ENCODE assay signal across 16 mouse cellular contexts in genomic region chr16:23376189-23376588, GRCm38 (mm10). TPM values are rescaled to one million over a fixed set of nuclear protein-coding genes. Genes with fewer than 3 reads are reported as not detected.
A peak's percentile ranks its signal among the peaks of the same experiment; 100 is the strongest.
DNase-seq lines count a peak whose midpoint lies in the region; TF ChIP-seq lines count a peak whose summit lies in the region.
"Had no signal": no experiment of that assay in that cellular context is flagged by ENCODE, and none has a peak within 500 bp of the region (broad histone marks: within the 10 kb centered on the region; RNA-seq: fewer than 3 reads in every experiment).

No protein-coding gene starts in this region.

- H3K4me1 ChIP-seq in heart, embryonic 10.5 days = no peaks in the 10 kb centered on the region
- H3K4me1 ChIP-seq: liver, embryonic 15.5 days; midbrain, embryonic 12.5 days; stomach, embryonic 15.5 days had no signal

- H3K4me3 ChIP-seq in heart, embryonic 10.5 days = no peak overlapping the region
- H3K4me3 ChIP-seq: liver, embryonic 15.5 days; midbrain, embryonic 12.5 days; stomach, embryonic 15.5 days had no signal

- 0 out of 2 replicates have a peak, but pooled peaks cover 5% of the 10 kb centered on the region for H3K27me3 ChIP-seq in heart, embryonic 10.5 days (ENCODE audit: insufficient read depth, poor library complexity, severe bottlenecking)
- H3K27me3 ChIP-seq: liver, embryonic 15.5 days; midbrain, embryonic 12.5 days; stomach, embryonic 15.5 days had no signal

- H3K9me3 ChIP-seq in heart, embryonic 10.5 days = no peaks in the 10 kb centered on the region
- H3K9me3 ChIP-seq: liver, embryonic 15.5 days; midbrain, embryonic 12.5 days; stomach, embryonic 15.5 days had no signal

- no peak for TF ChIP-seq CTCF in brain, embryonic 14.5 days (IDR thresholded peaks at IDR 0.05; ENCODE audit: borderline replicate concordance, extremely low read depth, insufficient read depth, insufficient read length)

- H3K27ac ChIP-seq in heart, embryonic 10.5 days = no peak overlapping the region
- H3K27ac ChIP-seq: hindbrain, embryonic 14.5 days; liver, embryonic 15.5 days; midbrain, embryonic 12.5 days; stomach, embryonic 15.5 days had no signal

- 45% methylated on average over 10 of the region's 10 CpGs for WGBS in heart, embryonic 10.5 days

- no peak for TF ChIP-seq POLR2A in brain, embryonic 14.5 days (IDR thresholded peaks at IDR 0.05; ENCODE audit: borderline replicate concordance, extremely low read depth, insufficient read depth, insufficient read length, poor library complexity, severe bottlenecking)

- no peaks in the 10 kb centered on the region for H3K36me3 ChIP-seq in heart, embryonic 10.5 days
- H3K36me3 ChIP-seq: liver, embryonic 15.5 days; midbrain, embryonic 12.5 days; stomach, embryonic 15.5 days had no signal

- DNase-seq in heart, adult 18-20 months = peak; percentile 21 to 42
- no peak for DNase-seq in heart, embryonic 10.5 days (ENCODE audit: low spot score)
- DNase-seq in layer of hippocampus, adult 9-10 months (ENCODE audit: low spot score) = peak; percentile 26
- no peak for DNase-seq in layer of hippocampus, adult 8-10 months (ENCODE audit: low spot score in 2 of 2)
- DNase-seq in NIH3T3 (ENCODE audit: low read depth) = peak; percentile 66
- peak; percentile 8 for DNase-seq in brain, embryonic 14.5 days (ENCODE audit: low read depth)
- DNase-seq in left cerebral cortex, adult 18-20 months (ENCODE audit: low spot score in 2 of 2) = no peak
- DNase-seq: cerebellum, adult 18-20 months; right cerebral cortex, postnatal 4 days; thymus, postnatal 36 days had no signal

RNA-seq across cellular contexts. Expression of gene Rtp1, which starts 52.7 kb away (rescaled TPM):
- not detected for total RNA-seq in heart, adult 18-20 months (2021)
- not detected in 2 replicates for polyA plus RNA-seq in heart, embryonic 10.5 days (2016; fragmentation: Nextera tagmentation; extraction: Ambion mirVana)
- total RNA-seq in layer of hippocampus, adult 8-10 months (2022) = under 1 TPM; 0.27 to 0.57 (median 0.41) TPM
- polyA plus RNA-seq in brain, embryonic 14.5 days (2012; rRNA removed) = 0.10 TPM in 2 replicates
- under 1 TPM; 0.49 to 0.79 TPM for total RNA-seq in left cerebral cortex, adult 18-20 months (2021)
- total RNA-seq: adrenal gland, postnatal 4 days had no signal
- polyA plus RNA-seq: heart, embryonic 14.5 days; hindbrain, embryonic 14.5 days; liver, embryonic 15.5 days; midbrain, embryonic 12.5 days; stomach, embryonic 15.5 days had no signal

Comparison
In these comparisons a context has a peak if more than half of its experiments do, and no peak if none do; other contexts are left out.
1. DNase-seq: peak in heart, adult 18-20 months (2 of 2), layer of hippocampus, adult 9-10 months (single experiment), NIH3T3 (single experiment) and brain, embryonic 14.5 days (single experiment); none in heart, embryonic 10.5 days (single experiment), layer of hippocampus, adult 8-10 months (0 of 2) and left cerebral cortex, adult 18-20 months (0 of 2).